Mouse (Mus musculus) midbrain, embryonic 14.5 days (tissue): ENCODE measurements around the gene Haao. TPM values are rescaled to one million over a fixed set of nuclear protein-coding genes. Genes with fewer than 3 reads are reported as not detected.
"Not testable (repeated sequence)": the region's sequence is repeated elsewhere in the genome, so short reads cannot be mapped to it uniquely, and the experiment has no call there.

Source experiments
- ATAC-seq: fragments of 200-750 bp; cut with Nextera tagmentation; 2 replicates; pipeline ENCODE4 v1.8.0; 2017; ENCODE audit warnings: moderate number of reproducible peaks, moderate library complexity; ENCODE audit not compliant: low FRiP score, low TSS enrichment
- DNase-seq: peaks from one replicate; pipeline ENCODE4 v3.0.0-alpha.2; 2015
- H3K27ac ChIP-seq: fragments of 300-500 bp; sonication (generic); replicated peaks from 2 replicates; pipeline ENCODE4 v1.5.1; 2014; ENCODE audit warnings: mild to moderate bottlenecking, low read depth, low read length, moderate library complexity
- H3K27me3 ChIP-seq: fragments of 300-500 bp; sonication (generic); 2 replicates; pipeline ENCODE4 v1.6.1; 2014; ENCODE audit warnings: low read length, control low read depth, mixed read lengths; ENCODE audit not compliant: control insufficient read depth, insufficient read depth
- H3K36me3 ChIP-seq: fragments of 300-500 bp; sonication (generic); 2 replicates; pipeline ENCODE4 v1.6.1; 2014; ENCODE audit warnings: low read length, control low read depth; ENCODE audit not compliant: control insufficient read depth, insufficient read depth
- H3K4me1 ChIP-seq: fragments of 300-500 bp; sonication (generic); 2 replicates; pipeline ENCODE4 v1.6.1; 2014; ENCODE audit warnings: mild to moderate bottlenecking, antibody characterized with exemption, low read length, control low read depth; ENCODE audit not compliant: control insufficient read depth, insufficient read depth
- H3K4me2 ChIP-seq: fragments of 300-500 bp; sonication (generic); 2 replicates; pipeline ENCODE4 v1.6.1; 2014; ENCODE audit warnings: mild to moderate bottlenecking, low read length, moderate library complexity
- H3K4me3 ChIP-seq: fragments of 300-500 bp; sonication (generic); replicated peaks from 2 replicates; pipeline ENCODE4 v1.5.1; 2014; ENCODE audit warnings: low read depth, low read length
- H3K9ac ChIP-seq: fragments of 300-500 bp; sonication (generic); replicated peaks from 2 replicates; pipeline ENCODE4 v1.6.1; 2014; ENCODE audit warnings: mild to moderate bottlenecking, low read length, moderate library complexity
- H3K9me3 ChIP-seq: fragments of 300-500 bp; sonication (generic); 2 replicates; pipeline ENCODE4 v1.6.1; 2016; ENCODE audit warnings: low read length, control low read depth, mixed read lengths; ENCODE audit not compliant: control insufficient read depth
- WGBS: fragments of 180-500 bp; shearing (Covaris S2); extraction: QIAGEN DNeasy Blood & Tissue Kit; methylation state at CpG from one replicate; pipeline ENCODE4 v1.1.7; 2014; 5-methylcytosine and 5-hydroxymethylcytosine counted together
- polyA plus RNA-seq: library from polyadenylated mRNA; unstranded; fragments of >200 nt; fragmentation: Nextera tagmentation; extraction: Ambion mirVana; gene quantifications from 2 replicates; pipeline ENCODE4 v1.2.1, GENCODE M21; 2014

Gene Haao
- polyA plus RNA-seq, 1 experiment from 2014 or later = 0.20 TPM

- DNase-seq, ATAC-seq, H3K36me3 ChIP-seq, H3K9ac ChIP-seq, H3K4me2 ChIP-seq, H3K9me3 ChIP-seq, H3K27me3 ChIP-seq, H3K4me1 ChIP-seq, H3K27ac ChIP-seq, H3K4me3 ChIP-seq: not testable (repeated sequence)
- 66% methylated on average over 8 of the region's 8 CpGs for WGBS
Measured at GRCm38 (mm10) chr17:83860968-83861367, 13.2 kb upstream of the Haao start.

GRCm38 (mm10) chr17:83860224-83860623 is 12.5 kb upstream of the Haao start:
- Histone ChIP-seq H3K4me2 (no peak overlapping the region), H3K4me3 (no peak overlapping the region), H3K27me3 (no peaks in the 10 kb centered on the region), H3K36me3 (no peaks in the 10 kb centered on the region), H3K9ac (no peak overlapping the region), H3K4me1 (no peaks in the 10 kb centered on the region), H3K9me3 (no peaks in the 10 kb centered on the region), H3K27ac (no peak overlapping the region)
- no peak for DNase-seq
- ATAC-seq = no peak
- 84% methylated on average over 7 of the region's 7 CpGs for WGBS

- H3K27ac ChIP-seq = no peak overlapping the region
- no peak overlapping the region for H3K9ac ChIP-seq
- H3K9me3 ChIP-seq = no peaks in the 10 kb centered on the region
- no peak overlapping the region for H3K4me2 ChIP-seq
- 90% methylated on average over 4 of the region's 4 CpGs for WGBS
- H3K4me1 ChIP-seq = no peaks in the 10 kb centered on the region
- H3K36me3 ChIP-seq = no peaks in the 10 kb centered on the region
- no peak overlapping the region for H3K4me3 ChIP-seq
- no peak for ATAC-seq
- DNase-seq = no peak
- H3K27me3 ChIP-seq = no peaks in the 10 kb centered on the region
Measured at GRCm38 (mm10) chr17:83859639-83860038, 11.9 kb upstream of the Haao start.

GRCm38 (mm10) chr17:83858413-83858812 is 10.7 kb upstream of the Haao start:
- DNase-seq (no peak), ATAC-seq (no peak)
- Histone ChIP-seq H3K27me3 (no peaks in the 10 kb centered on the region), H3K36me3 (no peaks in the 10 kb centered on the region), H3K9ac (no peak overlapping the region), H3K4me1 (no peaks in the 10 kb centered on the region), H3K9me3 (no peaks in the 10 kb centered on the region), H3K4me2 (no peak overlapping the region), H3K27ac (no peak overlapping the region), H3K4me3 (no peak overlapping the region)
- WGBS = 86% methylated on average over 7 of the region's 7 CpGs

- WGBS = 50% methylated on average over 12 of the region's 12 CpGs
- H3K4me1 ChIP-seq = peaks cover 3% of the 10 kb centered on the region; the same call in 1 of the 2 replicates
- no peak for DNase-seq
- no peak overlapping the region for H3K4me3 ChIP-seq
- no peak overlapping the region for H3K27ac ChIP-seq
- no peaks in the 10 kb centered on the region for H3K36me3 ChIP-seq
- no peak overlapping the region for H3K9ac ChIP-seq
- H3K4me2 ChIP-seq = no peak overlapping the region
- no peaks in the 10 kb centered on the region for H3K27me3 ChIP-seq
- no peak for ATAC-seq
- H3K9me3 ChIP-seq = no peaks in the 10 kb centered on the region
Measured at GRCm38 (mm10) chr17:83854284-83854918, 6.6 kb upstream of the Haao start.

- 49% methylated on average over 3 of the region's 3 CpGs for WGBS
- Histone ChIP-seq H3K27ac (no peak overlapping the region), H3K9me3 (no peaks in the 10 kb centered on the region), H3K27me3 (no peaks in the 10 kb centered on the region), H3K36me3 (no peaks in the 10 kb centered on the region), H3K4me3 (no peak overlapping the region), H3K4me1 (peaks cover 6% of the 10 kb centered on the region; the same call in 1 of the 2 replicates), H3K9ac (no peak overlapping the region), H3K4me2 (no peak overlapping the region)
- DNase-seq = no peak
- no peak for ATAC-seq
Measured at GRCm38 (mm10) chr17:83853831-83854230, 6.1 kb upstream of the Haao start.

GRCm38 (mm10) chr17:83850864-83851263 is 3.1 kb upstream of the Haao start:
- DNase-seq = no peak
- Histone ChIP-seq H3K4me3 (no peak overlapping the region), H3K4me1 (peaks cover 6% of the 10 kb centered on the region; the same call in 1 of the 2 replicates), H3K27me3 (no peaks in the 10 kb centered on the region), H3K9ac (no peak overlapping the region), H3K4me2 (no peak overlapping the region), H3K27ac (no peak overlapping the region), H3K36me3 (no peaks in the 10 kb centered on the region), H3K9me3 (no peaks in the 10 kb centered on the region)
- ATAC-seq = no peak
- WGBS = 84% methylated on average over 5 of the region's 5 CpGs

GRCm38 (mm10) chr17:83850458-83850857 is 2.7 kb upstream of the Haao start:
- DNase-seq = peak; percentile 93
- Histone ChIP-seq H3K9me3 (no peaks in the 10 kb centered on the region), H3K27ac (no peak overlapping the region), H3K4me2 (no peak overlapping the region), H3K36me3 (no peaks in the 10 kb centered on the region), H3K9ac (no peak overlapping the region), H3K4me1 (peaks cover 6% of the 10 kb centered on the region; the same call in 1 of the 2 replicates), H3K4me3 (no peak overlapping the region), H3K27me3 (no peaks in the 10 kb centered on the region)
- 15% methylated on average over 9 of the region's 9 CpGs for WGBS
- no peak for ATAC-seq

GRCm38 (mm10) chr17:83849717-83850116 is 2.0 kb upstream of the Haao start:
- H3K4me2 ChIP-seq = no peak overlapping the region
- ATAC-seq (0 out of 2 replicates have a peak, but pooled peaks have one; percentile 47), DNase-seq (no peak)
- peaks cover 6% of the 10 kb centered on the region; the same call in 1 of the 2 replicates for H3K4me1 ChIP-seq
- peak overlapping the region; percentile 52 for H3K27ac ChIP-seq
- H3K27me3 ChIP-seq = no peaks in the 10 kb centered on the region
- H3K36me3 ChIP-seq = no peaks in the 10 kb centered on the region
- no peaks in the 10 kb centered on the region for H3K9me3 ChIP-seq
- H3K4me3 ChIP-seq = no peak overlapping the region
- no peak overlapping the region for H3K9ac ChIP-seq
- WGBS = 79% methylated on average over 5 of the region's 5 CpGs
